Mouse (Mus musculus) stomach, embryonic 14.5 days (tissue): ENCODE measurements around the gene Cdh6. TPM values are rescaled to one million over a fixed set of nuclear protein-coding genes. Genes with fewer than 3 reads are reported as not detected.

ENCODE experiments used
- ATAC-seq: fragments of 200-750 bp; cut with Nextera tagmentation; 2 replicates; pipeline ENCODE4 v1.8.0; 2017; ENCODE audit warnings: low read depth, moderate TSS enrichment; ENCODE audit not compliant: insufficient number of reproducible peaks, insufficient read depth, low FRiP score
- H3K27ac ChIP-seq: fragments of 300-500 bp; sonication (generic); 2 replicates; pipeline ENCODE4 v1.5.1; 2014; ENCODE audit warnings: mild to moderate bottlenecking, low read length, moderate library complexity, mixed read lengths
- H3K27me3 ChIP-seq: fragments of 300-500 bp; sonication (generic); 2 replicates; pipeline ENCODE4 v1.6.1; 2014; ENCODE audit warnings: low read length, control low read depth, mixed read lengths; ENCODE audit not compliant: control insufficient read depth, insufficient read depth
- H3K36me3 ChIP-seq: fragments of 300-500 bp; sonication (generic); 2 replicates; pipeline ENCODE4 v1.6.1; 2014; ENCODE audit warnings: mild to moderate bottlenecking, control low read depth, low read length, moderate library complexity, mixed read lengths; ENCODE audit not compliant: control insufficient read depth, insufficient read depth
- H3K4me1 ChIP-seq: fragments of 300-500 bp; sonication (generic); 2 replicates; pipeline ENCODE4 v1.6.1; 2014; ENCODE audit warnings: low read length, control low read depth, mixed read lengths; ENCODE audit not compliant: control insufficient read depth, insufficient read depth
- H3K4me2 ChIP-seq: fragments of 300-500 bp; sonication (generic); replicated peaks from 2 replicates; pipeline ENCODE4 v1.6.1; 2014; ENCODE audit warnings: low read depth, low read length, control low read depth
- H3K4me3 ChIP-seq: fragments of 300-500 bp; sonication (generic); 2 replicates; pipeline ENCODE4 v1.5.1; 2014; ENCODE audit warnings: low read depth, low read length, control low read depth
- H3K9ac ChIP-seq: fragments of 300-500 bp; sonication (generic); replicated peaks from 2 replicates; pipeline ENCODE4 v1.6.1; 2014; ENCODE audit warnings: low read depth, mild to moderate bottlenecking, control low read depth, low read length, moderate library complexity, mixed read lengths
- H3K9me3 ChIP-seq: fragments of 300-500 bp; sonication (generic); 2 replicates; pipeline ENCODE4 v1.6.1; 2016; ENCODE audit warnings: low read depth, low read length, control low read depth; ENCODE audit not compliant: control insufficient read depth
- WGBS: fragments of 180-500 bp; shearing (Covaris S2); extraction: QIAGEN DNeasy Blood & Tissue Kit; methylation state at CpG from one replicate; pipeline ENCODE4 v1.1.7; 2014; 5-methylcytosine and 5-hydroxymethylcytosine counted together
- polyA plus RNA-seq: library from polyadenylated mRNA; unstranded; fragments of >200 nt; fragmentation: Nextera tagmentation; extraction: Ambion mirVana; gene quantifications from 2 replicates; pipeline ENCODE4 v1.2.1, GENCODE M21; 2014

The Cdh6 gene
- polyA plus RNA-seq, 1 experiment from 2014 or later: 5.7 TPM

DNA sequence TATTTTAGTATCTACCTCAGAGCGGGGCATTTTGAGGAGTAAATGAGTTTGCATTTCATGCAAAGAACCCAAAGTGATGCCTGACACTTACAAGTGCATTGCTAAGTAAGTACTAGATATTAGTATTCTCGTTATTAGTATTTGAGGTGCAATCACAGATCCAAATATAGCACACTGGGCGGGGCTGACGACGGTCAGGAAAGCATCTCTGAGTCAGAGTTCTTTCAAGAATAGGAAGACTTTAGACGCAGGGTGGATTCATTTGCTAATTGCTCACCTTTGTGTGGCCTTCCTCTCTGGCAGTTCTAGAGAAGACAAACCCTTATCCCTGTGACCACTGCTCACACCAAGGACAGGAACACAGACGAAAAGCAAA is 78.6 kb downstream of the Cdh6 start:
- 67% methylated on average over 7 of the region's 7 CpGs for WGBS
- Histone ChIP-seq H3K27ac (no peak overlapping the region), H3K36me3 (no peaks in the 10 kb centered on the region), H3K27me3 (no peaks in the 10 kb centered on the region), H3K4me1 (no peaks in the 10 kb centered on the region), H3K9me3 (no peaks in the 10 kb centered on the region), H3K9ac (no peak overlapping the region), H3K4me2 (no peak overlapping the region), H3K4me3 (no peak overlapping the region)
- ATAC-seq: no peak

GRCm38 (mm10) chr15:13093954-13094880 is 79.3 kb downstream of the Cdh6 start:
- H3K9me3 ChIP-seq: no peaks in the 10 kb centered on the region
- H3K4me2 ChIP-seq: no peak overlapping the region
- no peak overlapping the region for H3K9ac ChIP-seq
- no peak overlapping the region for H3K27ac ChIP-seq
- no peak overlapping the region for H3K4me3 ChIP-seq
- no peaks in the 10 kb centered on the region for H3K36me3 ChIP-seq
- no peaks in the 10 kb centered on the region for H3K4me1 ChIP-seq
- 79% methylated on average over 19 of the region's 19 CpGs for WGBS
- H3K27me3 ChIP-seq: no peaks in the 10 kb centered on the region
- no peak for ATAC-seq

DNA sequence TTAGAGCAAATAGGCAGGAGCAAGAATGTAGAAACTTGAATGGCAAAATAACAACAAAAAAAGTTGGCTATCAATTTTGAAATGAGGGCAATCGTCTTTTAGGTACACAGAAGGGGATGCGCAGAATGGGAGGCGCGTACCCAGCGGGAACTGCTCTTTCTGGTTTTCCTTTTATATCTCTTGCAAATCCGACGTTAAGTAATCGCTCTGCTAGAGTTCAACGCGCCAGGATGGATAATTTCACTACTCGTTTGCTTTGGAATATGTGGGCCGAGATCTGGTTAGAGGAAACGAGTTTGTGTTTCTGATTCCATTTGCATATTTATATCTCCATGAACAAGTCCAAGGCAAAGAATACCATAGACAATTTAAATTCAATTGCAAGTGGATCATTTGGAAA is 81.4 kb downstream of the Cdh6 start:
- no peaks in the 10 kb centered on the region for H3K4me1 ChIP-seq
- H3K36me3 ChIP-seq: no peaks in the 10 kb centered on the region
- H3K9ac ChIP-seq: no peak overlapping the region
- H3K9me3 ChIP-seq: no peaks in the 10 kb centered on the region
- H3K27me3 ChIP-seq: no peaks in the 10 kb centered on the region
- no peak overlapping the region for H3K4me3 ChIP-seq
- H3K27ac ChIP-seq: no peak overlapping the region
- 92% methylated on average over 13 of the region's 13 CpGs for WGBS
- no peak for ATAC-seq
- no peak overlapping the region for H3K4me2 ChIP-seq

GRCm38 (mm10) chr15:13088504-13089058 is 84.9 kb downstream of the Cdh6 start:
- Histone ChIP-seq H3K27ac (no peak overlapping the region), H3K36me3 (no peaks in the 10 kb centered on the region), H3K4me1 (no peaks in the 10 kb centered on the region), H3K9me3 (no peaks in the 10 kb centered on the region), H3K4me3 (no peak overlapping the region), H3K9ac (no peak overlapping the region), H3K27me3 (no peaks in the 10 kb centered on the region), H3K4me2 (no peak overlapping the region)
- WGBS: 56% methylated on average over 7 of the region's 7 CpGs
- peak; percentile 63; the same call in 1 of the 2 replicates for ATAC-seq

- Histone ChIP-seq H3K4me2 (no peak overlapping the region), H3K27ac (no peak overlapping the region), H3K36me3 (no peaks in the 10 kb centered on the region), H3K4me3 (no peak overlapping the region), H3K27me3 (no peaks in the 10 kb centered on the region), H3K9ac (no peak overlapping the region), H3K4me1 (no peaks in the 10 kb centered on the region), H3K9me3 (no peaks in the 10 kb centered on the region)
- 81% methylated on average over 9 of the region's 9 CpGs for whole genome bisulfite sequencing
- ATAC-seq: no peak
These were observed 88.7 kb downstream of the Cdh6 start for GRCm38 (mm10) chr15:13084746-13085145.

- no peak overlapping the region for H3K9ac ChIP-seq
- no peak overlapping the region for H3K4me3 ChIP-seq
- H3K4me2 ChIP-seq: no peak overlapping the region
- no peak for ATAC-seq
- no peaks in the 10 kb centered on the region for H3K27me3 ChIP-seq
- 67% methylated on average over 8 of the region's 8 CpGs for WGBS
- H3K4me1 ChIP-seq: no peaks in the 10 kb centered on the region; the same call in 1 of the 2 replicates
- H3K36me3 ChIP-seq: no peaks in the 10 kb centered on the region
- H3K9me3 ChIP-seq: no peaks in the 10 kb centered on the region
- H3K27ac ChIP-seq: no peak overlapping the region
These were observed 96.4 kb downstream of the Cdh6 start for GRCm38 (mm10) chr15:13076908-13077669.

- Histone ChIP-seq H3K9me3 (no peaks in the 10 kb centered on the region), H3K4me3 (no peak overlapping the region), H3K36me3 (no peaks in the 10 kb centered on the region), H3K27me3 (no peaks in the 10 kb centered on the region), H3K4me1 (no peaks in the 10 kb centered on the region; the same call in 1 of the 2 replicates), H3K9ac (no peak overlapping the region), H3K27ac (no peak overlapping the region), H3K4me2 (no peak overlapping the region)
- 72% methylated on average over 4 of the region's 4 CpGs for WGBS
- no peak for ATAC-seq
These were observed 99.4 kb downstream of the Cdh6 start for GRCm38 (mm10) chr15:13074047-13074446.

DNA sequence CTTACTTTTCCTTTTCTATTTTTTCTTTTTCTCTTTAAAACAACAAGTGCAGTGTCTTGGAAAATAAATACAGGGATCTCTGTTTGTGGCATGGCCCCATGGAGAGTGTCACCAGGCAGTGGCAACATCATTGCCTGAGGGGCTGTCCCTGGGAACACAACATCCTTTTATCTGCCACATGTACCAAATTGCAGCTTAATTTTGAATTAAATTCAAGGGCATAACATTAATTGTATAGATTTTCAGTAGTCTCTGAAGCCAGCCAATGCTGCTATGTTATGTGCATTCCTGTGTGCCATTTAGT is 105.3 kb downstream of the Cdh6 start:
- Histone ChIP-seq H3K9me3 (no peaks in the 10 kb centered on the region), H3K4me3 (0 out of 2 replicates have a peak overlapping the region, but pooled peaks have one; percentile 33), H3K4me1 (0 out of 2 replicates have a peak, but pooled peaks cover 5% of the 10 kb centered on the region), H3K4me2 (peak overlapping the region; percentile 48), H3K27ac (no peak overlapping the region), H3K27me3 (no peaks in the 10 kb centered on the region), H3K9ac (no peak overlapping the region), H3K36me3 (no peaks in the 10 kb centered on the region)
- no peak for ATAC-seq
